Mouse (Mus musculus): Measurements from ENCODE around the gene Birc2.
A peak's percentile ranks its signal among the peaks of the same experiment; 100 is the strongest.

The Birc2 gene

GRCm38 (mm10) chr9:7783823-7784614, 52.8 kb downstream of the Birc2 start:
- DNase-seq, result peak; percentile 17

DNA sequence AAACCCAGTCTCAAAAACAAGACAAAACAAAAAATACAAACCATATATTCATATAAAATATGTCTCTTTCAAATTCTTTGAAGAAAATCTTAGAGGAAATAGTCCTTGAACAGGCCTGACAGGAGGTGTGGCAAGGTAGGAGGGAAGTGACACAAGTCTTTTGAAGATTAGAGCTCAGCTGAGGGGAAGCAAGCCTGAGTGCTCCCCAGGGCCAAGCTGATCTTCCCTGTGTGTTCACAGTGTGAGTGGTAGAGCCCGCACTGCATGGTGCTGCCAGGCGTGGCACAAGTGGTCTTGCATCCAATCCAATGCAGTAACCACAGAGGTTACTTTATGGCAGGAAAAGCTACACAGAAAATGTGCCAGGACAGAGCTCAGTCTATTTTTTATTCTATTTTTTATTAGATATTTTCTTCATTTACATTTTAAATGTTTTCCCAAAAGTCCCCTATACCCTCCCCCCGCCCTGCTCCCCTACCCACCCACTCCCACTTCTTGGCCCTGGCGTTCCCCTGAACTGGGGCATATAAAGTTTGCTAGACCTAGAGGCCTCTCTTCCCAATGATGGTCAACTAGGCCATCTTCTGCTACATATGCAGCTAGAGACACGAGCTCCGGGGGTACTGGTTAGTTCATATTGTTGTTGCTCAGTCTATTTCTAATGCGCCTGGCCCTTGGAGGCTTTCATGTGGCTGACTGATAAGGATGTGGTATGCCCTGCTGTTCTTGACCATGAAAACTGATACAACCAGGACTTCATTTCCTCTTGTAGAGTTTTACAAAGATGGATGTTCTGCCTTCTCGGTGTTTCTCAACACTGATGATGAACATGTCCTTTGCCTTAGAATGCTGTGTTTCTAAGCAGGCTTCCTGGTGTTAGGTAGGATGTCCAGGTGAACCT, 56.4 kb downstream of the Birc2 start:
- no peak for DNase-seq

- DNase-seq, result no peak
These were observed 57.1 kb downstream of the Birc2 start for GRCm38 (mm10) chr9:7779786-7780185.

DNA sequence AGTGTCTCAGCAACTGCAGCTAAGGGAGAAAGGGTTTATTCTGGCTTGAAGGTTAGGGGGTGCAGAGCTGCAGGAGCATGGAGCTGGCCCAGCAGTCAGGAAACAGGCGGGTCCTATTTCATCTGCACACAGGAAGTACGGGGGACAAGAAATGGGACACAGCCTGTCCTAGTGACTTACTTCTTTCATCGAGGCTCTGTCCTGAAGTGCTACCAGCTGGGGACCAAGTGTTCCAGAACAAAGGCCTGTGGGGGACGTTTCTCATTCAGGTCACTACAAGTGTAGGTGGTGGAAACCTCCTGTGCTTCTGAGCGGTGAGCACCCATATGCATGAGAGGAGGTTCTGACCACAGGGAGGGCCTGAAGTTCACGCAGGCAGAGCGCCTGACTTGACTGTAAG, 58.1 kb downstream of the Birc2 start:
- DNase-seq, result no peak

- DNase-seq, result no peak
These were observed 59.2 kb downstream of the Birc2 start for GRCm38 (mm10) chr9:7777652-7778051.

GRCm38 (mm10) chr9:7776940-7777339, 59.9 kb downstream of the Birc2 start:
- no peak for DNase-seq

DNA sequence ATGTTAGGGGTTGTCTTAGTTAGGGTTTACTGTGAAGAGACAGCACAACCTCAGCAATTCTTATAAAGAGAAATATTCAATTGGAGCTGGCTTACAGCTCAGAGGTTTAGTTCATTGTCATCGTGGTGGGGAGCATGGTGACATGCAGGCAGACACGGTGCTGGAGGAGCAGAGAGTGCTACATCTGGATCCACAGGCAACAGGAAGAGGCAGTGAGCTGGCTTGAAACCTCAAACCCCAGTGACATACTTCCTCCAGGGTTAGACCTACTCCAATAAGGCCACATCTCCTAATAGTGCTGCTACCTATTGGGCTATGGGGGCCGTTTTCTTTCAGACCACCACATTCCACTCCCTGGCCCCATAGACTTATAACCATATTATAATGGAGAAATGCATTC, 60.9 kb downstream of the Birc2 start:
- no peak for DNase-seq

GRCm38 (mm10) chr9:7775011-7775410, 61.9 kb downstream of the Birc2 start:
- no peak for DNase-seq

DNA sequence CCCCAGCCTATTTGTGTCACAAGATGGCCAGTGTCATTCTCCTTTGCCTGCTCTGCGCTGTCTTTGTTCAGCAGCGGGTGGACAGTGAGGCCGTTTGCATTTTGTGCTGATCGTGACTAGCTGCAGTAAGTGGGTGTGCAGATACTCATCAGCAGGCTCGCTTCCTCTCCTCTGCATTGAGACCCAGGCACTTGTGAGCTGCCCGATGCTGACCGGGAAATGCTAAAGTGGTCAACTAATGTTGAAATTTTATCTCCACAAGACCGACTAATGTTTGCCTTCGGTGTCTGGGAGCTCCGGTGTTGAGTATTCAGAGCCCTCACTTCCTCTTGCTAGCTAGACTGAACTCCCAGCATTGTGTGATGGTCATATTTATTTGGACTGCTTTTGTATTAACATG, 62.3 kb downstream of the Birc2 start:
- DNase-seq, result no peak

DNA sequence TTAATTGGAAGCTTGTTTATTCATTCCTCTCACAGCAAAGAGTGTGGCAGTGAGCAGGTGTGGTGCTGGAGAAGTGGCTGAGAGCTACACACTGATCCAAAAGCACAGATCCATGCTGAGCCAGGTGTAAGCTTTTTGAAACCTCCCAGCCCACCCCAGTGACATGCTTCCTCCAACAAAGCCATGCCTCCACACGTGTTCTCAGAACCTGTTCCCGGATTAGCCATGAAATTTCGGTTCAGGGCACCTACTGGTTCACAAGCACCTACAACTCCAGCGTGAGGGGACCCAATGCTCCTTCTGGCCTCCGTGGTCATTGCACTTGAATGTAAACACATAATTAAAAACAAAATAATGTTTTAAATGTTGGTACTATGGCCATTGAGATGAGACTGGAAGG, 63.2 kb downstream of the Birc2 start:
- no peak for DNase-seq

DNA sequence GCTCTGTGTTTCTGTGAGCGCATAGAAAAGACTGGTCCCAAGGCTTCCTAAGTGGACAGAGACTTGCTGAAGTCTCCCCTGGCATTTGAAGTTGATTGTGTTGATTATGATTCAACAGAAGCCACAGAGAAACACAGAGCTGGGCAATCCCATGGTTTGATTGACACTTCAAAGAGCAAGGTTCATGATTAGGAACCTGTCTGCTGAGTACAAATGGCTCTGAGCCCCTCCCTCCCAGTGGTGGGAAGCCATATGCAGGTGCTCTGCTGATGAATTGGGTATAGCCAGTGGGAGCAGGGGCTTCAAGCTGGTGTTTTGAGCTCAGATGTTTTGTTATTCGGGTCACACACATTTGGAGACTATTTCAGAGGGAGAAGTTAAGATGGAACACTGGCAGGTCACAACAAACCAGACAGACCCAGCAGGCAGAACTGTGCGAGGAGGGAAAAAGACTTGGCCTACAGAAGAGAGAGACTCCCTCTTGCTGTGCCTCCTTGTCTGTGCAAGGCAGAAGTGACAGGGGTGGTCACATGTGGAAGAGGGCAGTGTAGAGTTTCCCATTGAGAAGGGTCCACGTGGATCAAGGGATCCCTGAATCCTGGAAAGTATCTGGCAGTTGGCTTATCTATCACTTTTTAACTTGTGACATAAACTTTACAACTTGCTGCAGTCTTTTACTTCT, 64.0 kb downstream of the Birc2 start:
- no peak for DNase-seq

DNA sequence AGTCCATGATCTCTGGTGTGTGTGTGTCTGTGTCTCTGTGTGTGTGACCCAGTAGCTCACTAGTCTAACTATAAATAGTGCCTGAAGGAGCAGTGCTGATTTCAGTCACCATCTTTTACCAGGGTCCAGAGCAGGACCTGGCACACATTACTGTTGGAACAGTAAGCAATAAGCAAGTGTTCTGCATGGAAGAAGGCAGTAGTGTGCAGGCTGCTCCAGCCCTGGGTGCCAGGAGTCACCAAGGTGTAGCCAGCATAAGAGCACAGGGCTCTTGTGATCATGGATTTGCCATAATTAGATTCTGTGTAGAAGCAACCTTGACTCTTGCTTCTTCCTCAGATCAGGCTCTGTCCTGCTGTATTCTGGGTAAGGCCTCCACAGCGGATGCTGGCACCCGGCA, 64.5 kb downstream of the Birc2 start:
- DNase-seq, result no peak

DNA sequence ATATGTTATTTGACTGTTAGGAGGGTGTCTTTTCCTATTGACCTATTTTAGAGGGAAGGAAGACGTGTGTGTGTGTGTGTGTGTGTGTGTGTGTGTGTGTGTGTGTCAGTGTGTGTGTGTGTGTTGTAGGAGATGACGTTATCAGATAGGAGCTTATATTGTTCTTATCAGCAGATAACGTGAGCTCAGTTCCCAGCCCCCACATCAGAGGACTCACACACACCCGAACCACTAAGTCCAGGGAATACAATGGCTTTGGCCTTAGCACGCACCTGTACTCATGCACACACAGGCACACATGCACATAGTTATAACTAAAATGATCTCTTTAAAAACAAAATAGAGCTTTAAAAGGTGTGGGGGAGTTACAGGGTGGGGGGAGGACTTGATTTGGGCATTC, 67.4 kb downstream of the Birc2 start:
- no peak for DNase-seq

GRCm38 (mm10) chr9:7769081-7769480, 67.8 kb downstream of the Birc2 start:
- DNase-seq, result no peak

Data from retina, postnatal 1 day (tissue).